Comparison of ENCODE assay signal across 13 mouse cellular contexts in the genomic region with DNA sequence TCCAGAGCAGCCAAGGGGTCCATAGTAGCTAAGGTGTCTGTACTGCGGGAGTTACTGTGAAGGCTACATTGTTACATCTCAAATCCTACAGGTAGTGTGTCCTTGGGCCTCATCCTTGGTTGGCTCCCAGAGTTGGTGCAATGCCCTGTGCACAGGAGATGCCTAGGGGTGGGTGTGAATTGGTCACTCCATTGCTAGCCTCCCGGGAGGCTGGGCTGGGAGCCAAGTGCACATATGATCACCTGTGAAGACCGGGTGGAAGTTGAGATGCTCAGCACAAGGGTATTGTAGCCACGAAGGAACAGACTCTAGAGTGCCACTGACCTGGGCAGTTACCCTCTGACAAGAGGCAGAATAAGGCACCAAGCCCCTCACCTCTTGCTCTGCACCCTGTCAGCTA. TPM values are rescaled to one million over a fixed set of nuclear protein-coding genes. Genes with fewer than 3 reads are reported as not detected.
DNase-seq lines count a peak whose midpoint lies in the region; ATAC-seq and TF ChIP-seq lines count a peak whose summit lies in the region.
"Had no signal": no experiment of that assay in that cellular context is flagged by ENCODE, and none has a peak within 500 bp of the region (broad histone marks: within the 10 kb centered on the region; RNA-seq: fewer than 3 reads in every experiment).

No protein-coding gene starts in this region.

- no peak overlapping the region for H3K4me2 ChIP-seq in heart, embryonic 13.5 days
- H3K4me2 ChIP-seq in liver, embryonic 11.5 days = no peak overlapping the region
- H3K4me2 ChIP-seq in intestine, postnatal 0 days (replicated peaks; ENCODE audit: low read depth) = no peak overlapping the region
- H3K4me2 ChIP-seq: embryonic facial prominence, embryonic 15.5 days; liver, embryonic 12.5 days had no signal

- peak overlapping the region; percentile 79 for H3K27ac ChIP-seq in heart, embryonic 13.5 days (replicated peaks)
- peak overlapping the region; percentile 9; the same call in 1 of the 2 replicates for H3K27ac ChIP-seq in liver, adult 2 months (replicated peaks; ENCODE audit: insufficient read depth, low read depth, low read length)
- H3K27ac ChIP-seq in liver, embryonic 11.5 days (ENCODE audit: low read depth, low read length) = no peak overlapping the region
- peak overlapping the region; percentile 11 for H3K27ac ChIP-seq in intestine, postnatal 0 days (ENCODE audit: low read depth, low read length)
- H3K27ac ChIP-seq: embryonic facial prominence, embryonic 15.5 days; liver, embryonic 12.5 days had no signal

- no peak for TF ChIP-seq POLR2A in liver, adult 2 months (IDR thresholded peaks at IDR 0.05; ENCODE audit: extremely low read depth, insufficient read depth, low read length)

- H3K9ac ChIP-seq in heart, embryonic 13.5 days = peak overlapping the region; percentile 68
- no peak overlapping the region for H3K9ac ChIP-seq in liver, adult 2 months (ENCODE audit: low read depth, low read length)
- no peak overlapping the region for H3K9ac ChIP-seq in liver, embryonic 11.5 days (ENCODE audit: low read depth, low read length)
- H3K9ac ChIP-seq in intestine, postnatal 0 days (ENCODE audit: low read depth, low read length) = no peak overlapping the region
- H3K9ac ChIP-seq: embryonic facial prominence, embryonic 15.5 days; liver, embryonic 12.5 days had no signal

- peaks cover 26% of the 10 kb centered on the region for H3K4me1 ChIP-seq in heart, embryonic 13.5 days
- no peaks in the 10 kb centered on the region for H3K4me1 ChIP-seq in liver, adult 2 months (ENCODE audit: control insufficient read depth, insufficient read depth, low read length)
- H3K4me1 ChIP-seq in liver, embryonic 11.5 days (replicated peaks; ENCODE audit: control insufficient read depth, insufficient read depth, low read length) = no peaks in the 10 kb centered on the region
- 0 out of 2 replicates have a peak, but pooled peaks cover 3% of the 10 kb centered on the region for H3K4me1 ChIP-seq in intestine, postnatal 0 days (replicated peaks; ENCODE audit: control insufficient read depth, insufficient read depth, low read length)
- H3K4me1 ChIP-seq: liver, embryonic 12.5 days had no signal

- no peak for ATAC-seq in heart, embryonic 13.5 days (ENCODE audit: extremely low read depth, insufficient number of reproducible peaks, low FRiP score, low TSS enrichment)
- no peak for ATAC-seq in liver, embryonic 11.5 days (replicated peaks; ENCODE audit: low FRiP score)
- no peak for ATAC-seq in intestine, postnatal 0 days
- ATAC-seq: forebrain, embryonic 16.5 days; inflammation-experienced regulatory T-cells, adult 6 months; liver, embryonic 12.5 days had no signal

- H3K9me3 ChIP-seq in heart, embryonic 13.5 days = no peaks in the 10 kb centered on the region
- H3K9me3 ChIP-seq in liver, embryonic 11.5 days (ENCODE audit: control insufficient read depth, low read length) = no peaks in the 10 kb centered on the region
- no peaks in the 10 kb centered on the region for H3K9me3 ChIP-seq in intestine, postnatal 0 days (ENCODE audit: control insufficient read depth)
- H3K9me3 ChIP-seq: embryonic facial prominence, embryonic 15.5 days; liver, embryonic 12.5 days had no signal

- no peak for TF ChIP-seq CTCF in liver, adult 2 months (IDR thresholded peaks at IDR 0.05; ENCODE audit: low read depth, low read length)
- TF ChIP-seq CTCF in intestine, postnatal 0 days (IDR thresholded peaks at IDR 0.05; ENCODE audit: low read depth) = no peak

- DNase-seq in heart, adult 9 months (ENCODE audit: low spot score in 2 of 2) = no peak
- no peak for DNase-seq in liver, adult 2 months (ENCODE audit: extremely low read depth, low read depth, low spot score)
- no peak for DNase-seq in liver, embryonic 11.5 days (ENCODE audit: low spot score)
- peak; percentile 48 to 58 for DNase-seq in cerebellum, postnatal 14 days
- no peak for DNase-seq in ovary, adult 18-20 months (ENCODE audit: low spot score)
- DNase-seq: right cerebral cortex, postnatal 4 days had no signal

- no peaks in the 10 kb centered on the region for H3K36me3 ChIP-seq in heart, embryonic 13.5 days
- no peaks in the 10 kb centered on the region for H3K36me3 ChIP-seq in liver, adult 2 months (ENCODE audit: control insufficient read depth, insufficient read depth, low read length)
- H3K36me3 ChIP-seq in liver, embryonic 11.5 days (ENCODE audit: control insufficient read depth, insufficient read depth, low read length) = no peaks in the 10 kb centered on the region
- no peaks in the 10 kb centered on the region for H3K36me3 ChIP-seq in intestine, postnatal 0 days (ENCODE audit: control insufficient read depth, insufficient read depth)
- H3K36me3 ChIP-seq: embryonic facial prominence, embryonic 15.5 days; liver, embryonic 12.5 days had no signal

- 63% methylated on average over 4 of the region's 4 CpGs for whole genome bisulfite sequencing in heart, embryonic 13.5 days
- WGBS in liver, adult 2 months = 70% methylated on average over 4 of the region's 4 CpGs
- WGBS in liver, embryonic 11.5 days = 86% methylated on average over 4 of the region's 4 CpGs
- 57% methylated on average over 4 of the region's 4 CpGs for WGBS in intestine, postnatal 0 days

- no peaks in the 10 kb centered on the region for H3K27me3 ChIP-seq in heart, embryonic 13.5 days (replicated peaks)
- H3K27me3 ChIP-seq in liver, adult 2 months (ENCODE audit: control insufficient read depth, insufficient read depth, low read length) = no peaks in the 10 kb centered on the region
- H3K27me3 ChIP-seq in liver, embryonic 11.5 days (replicated peaks; ENCODE audit: control insufficient read depth, insufficient read depth, low read length) = no peaks in the 10 kb centered on the region
- no peaks in the 10 kb centered on the region for H3K27me3 ChIP-seq in intestine, postnatal 0 days (replicated peaks; ENCODE audit: control insufficient read depth, insufficient read depth, low read length)
- H3K27me3 ChIP-seq: embryonic facial prominence, embryonic 15.5 days had no signal

- no peaks in the 10 kb centered on the region for H3K79me2 ChIP-seq in liver, adult 2 months (ENCODE audit: control insufficient read depth, insufficient read depth, low read length)

- H3K4me3 ChIP-seq in heart, embryonic 13.5 days = no peak overlapping the region
- no peak overlapping the region for H3K4me3 ChIP-seq in liver, adult 2 months (ENCODE audit: insufficient read depth, low read depth, low read length)
- H3K4me3 ChIP-seq in liver, embryonic 11.5 days (ENCODE audit: low read depth, low read length) = no peak overlapping the region
- no peak overlapping the region for H3K4me3 ChIP-seq in intestine, postnatal 0 days (ENCODE audit: low read depth, low read length)
- H3K4me3 ChIP-seq: embryonic facial prominence, embryonic 15.5 days; liver, embryonic 12.5 days had no signal

RNA-seq across cellular contexts. Expression of a gene that starts 22.3 kb away (rescaled TPM):
- 49.9 and 52.8 TPM in 2 replicates for polyA plus RNA-seq in heart, embryonic 13.5 days (2015; fragmentation: Nextera tagmentation; extraction: Ambion mirVana)
- 2.6 and 2.9 TPM in 2 replicates for total RNA-seq in liver, adult 2 months (2014; rRNA removed)
- 1.3 and 2.0 TPM in 2 replicates for polyA plus RNA-seq in liver, adult 2 months (2012; rRNA removed)
- polyA plus RNA-seq in liver, embryonic 11.5 days (2014; fragmentation: Nextera tagmentation; extraction: Ambion mirVana) = 14.8 and 18.3 TPM in 2 replicates
- polyA plus RNA-seq in intestine, postnatal 0 days (2015; fragmentation: Nextera tagmentation; extraction: Ambion mirVana) = 27.8 and 32.9 TPM in 2 replicates
- total RNA-seq: common myeloid progenitor, adult 5-6 weeks had no signal
- polyA plus RNA-seq: inflammation-experienced regulatory T-cells, adult 6 months had no signal

RNA-seq across cellular contexts. Expression of a gene that starts 58.9 kb away (rescaled TPM):
- polyA plus RNA-seq in heart, embryonic 13.5 days (2015; fragmentation: Nextera tagmentation; extraction: Ambion mirVana) = 6.4 and 6.5 TPM in 2 replicates
- total RNA-seq in liver, adult 2 months (2014; rRNA removed) = 0.81 and 0.83 TPM in 2 replicates
- polyA plus RNA-seq in liver, adult 2 months (2012; rRNA removed) = 2.5 and 3.0 TPM in 2 replicates
- polyA plus RNA-seq in liver, embryonic 11.5 days (2014; fragmentation: Nextera tagmentation; extraction: Ambion mirVana) = 1.0 and 2.2 TPM in 2 replicates
- 0.85 and 0.86 TPM in 2 replicates for polyA plus RNA-seq in intestine, postnatal 0 days (2015; fragmentation: Nextera tagmentation; extraction: Ambion mirVana)
- total RNA-seq: common myeloid progenitor, adult 5-6 weeks had no signal
- polyA plus RNA-seq: inflammation-experienced regulatory T-cells, adult 6 months had no signal

Comparison
In these comparisons a context has a peak if more than half of its experiments do, and no peak if none do; other contexts are left out.
1. DNase-seq: peak in cerebellum, postnatal 14 days (2 of 2); none in heart, adult 9 months (0 of 2), liver, adult 2 months (single experiment), liver, embryonic 11.5 days (single experiment) and ovary, adult 18-20 months (single experiment).